Mouse (Mus musculus): ENCODE measurements around the gene Hspb6. TPM values are rescaled to one million over a fixed set of nuclear protein-coding genes. Genes with fewer than 3 reads are reported as not detected.

Gene Hspb6
- total RNA-seq, 4 experiments from 2014 or later = 959 to 1,157 (median 1,030) TPM

GRCm38 (mm10) chr7:30553021-30553589 lies 1.1 kb downstream of the Hspb6 start:
- DNase-seq (ENCODE audit: low spot score in 2 of 2) = peak; percentile 50 to 72

GRCm38 (mm10) chr7:30553810-30554584 lies 2.0 kb downstream of the Hspb6 start:
- DNase-seq (ENCODE audit: low spot score in 2 of 2) = no peak

GRCm38 (mm10) chr7:30556894-30557536 lies 5.0 kb downstream of the Hspb6 start:
- DNase-seq (ENCODE audit: low spot score in 2 of 2) = no peak

GRCm38 (mm10) chr7:30557901-30558514 lies 6.0 kb downstream of the Hspb6 start:
- DNase-seq (ENCODE audit: low spot score in 2 of 2) = no peak

- no peak for DNase-seq (ENCODE audit: low spot score in 2 of 2)
Observed at GRCm38 (mm10) chr7:30558656-30559442, 6.9 kb downstream of the Hspb6 start.

- peak; percentile 98 to 99 for DNase-seq (ENCODE audit: low spot score in 2 of 2)
Observed at GRCm38 (mm10) chr7:30559443-30559954, 7.5 kb downstream of the Hspb6 start, which contains the start of gene Lin37. Gene Lin37 (minus strand): TSS chr7:30559838.

GRCm38 (mm10) chr7:30560296-30560695 lies 8.3 kb downstream of the Hspb6 start:
- DNase-seq (ENCODE audit: low spot score in 2 of 2) = no peak

- DNase-seq (ENCODE audit: low spot score in 2 of 2) = no peak
Observed at GRCm38 (mm10) chr7:30562526-30563116, 10.6 kb downstream of the Hspb6 start.

- peak; percentile 89 to 95 for DNase-seq (ENCODE audit: low spot score in 2 of 2)
Observed at GRCm38 (mm10) chr7:30563117-30563905, 11.3 kb downstream of the Hspb6 start, which contains the start of the genes U2af1l4, Gm49396 and Psenen. Gene U2af1l4 (plus strand): TSS chr7:30563301. Gene Gm49396 (plus strand): TSS chr7:30563344. Gene Psenen (minus strand): TSS chr7:30563627.

- no peak for DNase-seq (ENCODE audit: low spot score in 2 of 2)
Observed at GRCm38 (mm10) chr7:30563906-30564280, 11.9 kb downstream of the Hspb6 start.

- no peak for DNase-seq (ENCODE audit: low spot score in 2 of 2)
Observed at GRCm38 (mm10) chr7:30564970-30565571, 13.1 kb downstream of the Hspb6 start, which contains the start of gene Igflr1. Gene Igflr1 (plus strand): TSS chr7:30565427.

- no peak for DNase-seq (ENCODE audit: low spot score in 2 of 2)
Observed at GRCm38 (mm10) chr7:30566033-30566432, 14.1 kb downstream of the Hspb6 start.

- no peak for DNase-seq (ENCODE audit: low spot score in 2 of 2)
Observed at GRCm38 (mm10) chr7:30567555-30567954, 15.6 kb downstream of the Hspb6 start.

- DNase-seq (ENCODE audit: low spot score in 2 of 2) = no peak
Observed at GRCm38 (mm10) chr7:30572389-30572788, 20.4 kb downstream of the Hspb6 start.

- DNase-seq (ENCODE audit: low spot score in 2 of 2) = peak; percentile 86 to 89
Observed at GRCm38 (mm10) chr7:30572969-30573368, 21.0 kb downstream of the Hspb6 start.

GRCm38 (mm10) chr7:30579950-30580349 lies 28.0 kb downstream of the Hspb6 start:
- no peak for DNase-seq (ENCODE audit: low spot score in 2 of 2)

- peak in 1 of 2 experiments; percentile 1 for DNase-seq (ENCODE audit: low spot score in 2 of 2)
Observed at GRCm38 (mm10) chr7:30581547-30581946, 29.6 kb downstream of the Hspb6 start.

GRCm38 (mm10) chr7:30584339-30584738 lies 32.4 kb downstream of the Hspb6 start:
- DNase-seq (ENCODE audit: low spot score in 2 of 2) = no peak

- DNase-seq (ENCODE audit: low spot score in 2 of 2) = no peak
Observed at GRCm38 (mm10) chr7:30585170-30585569, 33.2 kb downstream of the Hspb6 start.

Measured in gastrocnemius, adult 8-10 months (tissue).